Mouse (Mus musculus) cortical plate, adult 2 months (tissue): ENCODE measurements at regions not wholly inside any gene's neighbourhood (a gene's known extent, or its start where the extent isn't known, plus 50 kb on each side); places are given as distances from the start of the nearest gene placed in this dataset.

Source experiments
- CTCF ChIP-seq: fragments of 200-500 bp; IDR thresholded peaks from 2 replicates; pipeline ENCODE4 v1.5.1; 2011; ENCODE audit warnings: mild to moderate bottlenecking, control low read depth, low read length; ENCODE audit not compliant: insufficient read depth; ENCODE audit errors: extremely low read depth
- POLR2A ChIP-seq: fragments of 200-500 bp; IDR thresholded peaks from 2 replicates; pipeline ENCODE4 v1.6.1; 2011; ENCODE audit warnings: mild to moderate bottlenecking, low read length, control low read depth; ENCODE audit not compliant: insufficient read depth; ENCODE audit errors: extremely low read depth

GRCm38 (mm10) chr5:111529096-111529495 lies 111.9 kb downstream of the Mn1 start:
- TF ChIP-seq CTCF, result no peak
- no peak for TF ChIP-seq POLR2A
